Mouse (Mus musculus) heart, embryonic 14.5 days (tissue): ENCODE results near the gene AI182371. TPM values are rescaled to one million over a fixed set of nuclear protein-coding genes. Genes with fewer than 3 reads are reported as not detected.

Experiments
- ATAC-seq: fragments of 200-750 bp; cut with Nextera tagmentation; 2 replicates; pipeline ENCODE4 v1.8.0; 2017; ENCODE audit warnings: low read depth, moderate TSS enrichment; ENCODE audit not compliant: insufficient number of reproducible peaks, insufficient read depth, low FRiP score
- H3K27ac ChIP-seq, 2 experiments: fragments of 200-500 bp in 1 of 2; fragments of 300-500 bp in 1 of 2; sonication (generic) in 1 of 2; replicated peaks in 1 of 2; 2 replicates each; pipeline ENCODE4 v1.5.1; 2012 to 2014; ENCODE audit warnings: low read depth in 2 of 2, low read length in 2 of 2, control low read depth in 1 of 2, mild to moderate bottlenecking in 1 of 2, mixed read lengths in 1 of 2; ENCODE audit not compliant: control insufficient read depth in 1 of 2, insufficient read depth in 1 of 2
- H3K27me3 ChIP-seq: fragments of 300-500 bp; sonication (generic); 2 replicates; pipeline ENCODE4 v1.6.1; 2014; ENCODE audit warnings: mild to moderate bottlenecking, low read length, control low read depth; ENCODE audit not compliant: control insufficient read depth, insufficient read depth
- H3K36me3 ChIP-seq: fragments of 300-500 bp; sonication (generic); 2 replicates; pipeline ENCODE4 v1.6.1; 2014; ENCODE audit warnings: mild to moderate bottlenecking, control low read depth, low read length, mixed read lengths; ENCODE audit not compliant: control insufficient read depth, insufficient read depth
- H3K4me1 ChIP-seq, 2 experiments: fragments of 200-500 bp in 1 of 2; fragments of 300-500 bp in 1 of 2; sonication (generic) in 1 of 2; 2 replicates each; pipeline ENCODE4 v1.6.1; 2012 to 2014; ENCODE audit warnings: low read length in 2 of 2, control low read depth in 1 of 2, mixed read lengths in 1 of 2; ENCODE audit not compliant: control insufficient read depth in 2 of 2, insufficient read depth in 2 of 2
- H3K4me2 ChIP-seq: fragments of 300-500 bp; sonication (generic); 2 replicates; pipeline ENCODE4 v1.6.1; 2014; ENCODE audit warnings: mild to moderate bottlenecking, low read length
- H3K4me3 ChIP-seq, 2 experiments: fragments of 200-500 bp in 1 of 2; fragments of 300-500 bp in 1 of 2; sonication (generic) in 1 of 2; 2 replicates each; pipeline ENCODE4 v1.5.1; 2012 to 2014; ENCODE audit warnings: low read length in 2 of 2, mild to moderate bottlenecking in 2 of 2, control low read depth in 1 of 2, low read depth in 1 of 2, moderate library complexity in 1 of 2; ENCODE audit not compliant: control insufficient read depth in 1 of 2, insufficient read depth in 1 of 2
- H3K9ac ChIP-seq: fragments of 300-500 bp; sonication (generic); 2 replicates; pipeline ENCODE4 v1.6.1; 2014; ENCODE audit warnings: mild to moderate bottlenecking, low read length
- H3K9me3 ChIP-seq: fragments of 300-500 bp; sonication (generic); 2 replicates; pipeline ENCODE4 v1.6.1; 2016; ENCODE audit warnings: low read length, control low read depth; ENCODE audit not compliant: control insufficient read depth
- WGBS: fragments of 180-500 bp; shearing (Covaris S2); extraction: QIAGEN DNeasy Blood & Tissue Kit; methylation state at CpG from one replicate; pipeline ENCODE4 v1.1.7; 2014; 5-methylcytosine and 5-hydroxymethylcytosine counted together
- polyA plus RNA-seq: library from polyadenylated mRNA; unstranded; fragments of >200 nt; fragmentation: Nextera tagmentation; extraction: Ambion mirVana; gene quantifications from 2 replicates; pipeline ENCODE4 v1.2.1, GENCODE M21; 2014

Gene AI182371
- polyA plus RNA-seq, 1 experiment from 2014 or later: 0.27 TPM

- Histone ChIP-seq H3K36me3 (peaks cover 39% of the 10 kb centered on the region), H3K4me2 (peak overlapping the region; percentile 88), H3K9ac (peak overlapping the region; percentile 45), H3K4me3 (peak overlapping the region in 1 of 2 experiments; percentile 53; a peak in 2 of 4 replicates), H3K9me3 (no peaks in the 10 kb centered on the region), H3K27ac (peak overlapping the region; percentile 45 to 86; a peak in 3 of 4 replicates), H3K27me3 (no peaks in the 10 kb centered on the region), H3K4me1 (peaks cover 0 to 19% of the 10 kb centered on the region in 2 experiments; a peak in 3 of 4 replicates)
- no peak for ATAC-seq
Measured at GRCm38 (mm10) chr2:35131491-35131890, 30.1 kb upstream of the AI182371 start.

- peaks cover 26% of the 10 kb centered on the region for H3K36me3 ChIP-seq
- H3K9me3 ChIP-seq: no peaks in the 10 kb centered on the region
- no peak overlapping the region for H3K27ac ChIP-seq
- H3K27me3 ChIP-seq: no peaks in the 10 kb centered on the region
- H3K9ac ChIP-seq: no peak overlapping the region
- ATAC-seq: no peak
- no peak overlapping the region for H3K4me2 ChIP-seq
- no peak overlapping the region for H3K4me3 ChIP-seq
- H3K4me1 ChIP-seq: peaks cover 0 to 11% of the 10 kb centered on the region in 2 experiments; a peak in 2 of 4 replicates
- 69% methylated on average over 7 of the region's 7 CpGs for WGBS
Measured at GRCm38 (mm10) chr2:35124716-35125115, 23.4 kb upstream of the AI182371 start.

GRCm38 (mm10) chr2:35110521-35110920, 9.2 kb upstream of the AI182371 start:
- no peak overlapping the region for H3K27ac ChIP-seq
- 51% methylated on average over 2 of the region's 2 CpGs for WGBS
- H3K4me3 ChIP-seq: no peak overlapping the region
- ATAC-seq: no peak
- H3K9me3 ChIP-seq: no peaks in the 10 kb centered on the region
- peaks cover 0 to 6% of the 10 kb centered on the region in 2 experiments; a peak in 1 of 4 replicates for H3K4me1 ChIP-seq
- H3K4me2 ChIP-seq: peak overlapping the region; percentile 80; the same call in 1 of the 2 replicates
- H3K9ac ChIP-seq: no peak overlapping the region
- no peaks in the 10 kb centered on the region for H3K36me3 ChIP-seq
- no peaks in the 10 kb centered on the region for H3K27me3 ChIP-seq

- Histone ChIP-seq H3K4me3 (peak overlapping the region; percentile 84 to 94), H3K9me3 (no peaks in the 10 kb centered on the region), H3K9ac (peak overlapping the region; percentile 81), H3K36me3 (no peaks in the 10 kb centered on the region), H3K27me3 (no peaks in the 10 kb centered on the region), H3K27ac (peak overlapping the region in 1 of 2 experiments; percentile 83; a peak in 2 of 4 replicates), H3K4me2 (peak overlapping the region; percentile 80), H3K4me1 (peaks cover 0 to 6% of the 10 kb centered on the region in 2 experiments; a peak in 1 of 4 replicates)
- no peak for ATAC-seq
- 3% methylated on average over 13 of the region's 13 CpGs for WGBS
Measured at GRCm38 (mm10) chr2:35109924-35110304, 8.6 kb upstream of the AI182371 start.

GRCm38 (mm10) chr2:35109141-35109923, 8.0 kb upstream of the AI182371 start, which contains the start of gene Cntrl:
Gene Cntrl, plus strand, starts transcription at chr2:35109492.
- WGBS: under 1% methylated on average over 62 of the region's 62 CpGs
- H3K4me2 ChIP-seq: peak within 1 kb of the TSS; percentile 80
- H3K36me3 ChIP-seq: no peaks in the 10 kb centered on the region
- H3K4me3 ChIP-seq: peak within 1 kb of the TSS; percentile 84 to 94
- no peaks in the 10 kb centered on the region for H3K9me3 ChIP-seq
- ATAC-seq: peak; percentile 94
- H3K9ac ChIP-seq: peak within 1 kb of the TSS; percentile 81
- peaks cover 0 to 6% of the 10 kb centered on the region in 2 experiments; a peak in 1 of 4 replicates for H3K4me1 ChIP-seq
- no peaks in the 10 kb centered on the region for H3K27me3 ChIP-seq
- H3K27ac ChIP-seq: peak within 1 kb of the TSS; percentile 66 to 83

GRCm38 (mm10) chr2:35108712-35109111, 7.4 kb upstream of the AI182371 start:
- H3K9me3 ChIP-seq: no peaks in the 10 kb centered on the region
- H3K36me3 ChIP-seq: no peaks in the 10 kb centered on the region
- H3K9ac ChIP-seq: peak overlapping the region; percentile 81
- H3K27me3 ChIP-seq: no peaks in the 10 kb centered on the region
- peak overlapping the region; percentile 28 to 83 for H3K27ac ChIP-seq
- WGBS: 32% methylated on average over 3 of the region's 3 CpGs
- H3K4me1 ChIP-seq: peaks cover 0 to 6% of the 10 kb centered on the region in 2 experiments; a peak in 1 of 4 replicates
- H3K4me2 ChIP-seq: peak overlapping the region; percentile 80
- peak; percentile 24; the same call in 1 of the 2 replicates for ATAC-seq
- H3K4me3 ChIP-seq: peak overlapping the region; percentile 84 to 94

- Histone ChIP-seq H3K4me1 (peaks cover 0 to 6% of the 10 kb centered on the region in 2 experiments; a peak in 1 of 4 replicates), H3K9ac (no peak overlapping the region), H3K4me2 (no peak overlapping the region), H3K9me3 (no peaks in the 10 kb centered on the region), H3K4me3 (no peak overlapping the region), H3K27me3 (no peaks in the 10 kb centered on the region), H3K36me3 (no peaks in the 10 kb centered on the region), H3K27ac (no peak overlapping the region)
- 57% methylated on average over 5 of the region's 5 CpGs for WGBS
- ATAC-seq: no peak
Measured at GRCm38 (mm10) chr2:35107984-35108635, 6.8 kb upstream of the AI182371 start.
